24 mouse cellular contexts compared by ENCODE assay signal in the genomic region with DNA sequence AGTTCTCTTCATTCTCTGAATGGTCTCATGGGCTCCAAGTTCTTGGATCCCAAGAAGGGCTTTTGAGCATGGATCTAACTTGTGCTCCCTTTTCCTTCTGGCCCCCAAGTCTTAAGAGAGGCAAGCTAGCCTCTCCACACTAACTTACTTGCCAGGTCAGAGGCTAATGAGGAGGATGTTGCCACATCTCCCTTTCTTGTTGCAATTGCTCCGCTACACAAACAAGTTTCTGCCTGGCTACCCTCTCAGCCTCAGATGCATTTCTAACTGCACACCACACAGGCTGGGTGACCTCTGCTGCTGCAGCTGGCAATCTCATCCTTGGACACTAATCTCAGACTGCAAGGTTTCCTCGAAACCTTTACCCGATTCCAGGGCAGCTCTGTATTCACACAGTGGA. TPM values are rescaled to one million over a fixed set of nuclear protein-coding genes. Genes with fewer than 3 reads are reported as not detected.
"Had no signal": no experiment of that assay in that cellular context is flagged by ENCODE, and none has a peak within 500 bp of the region (broad histone marks: within the 10 kb centered on the region; RNA-seq: fewer than 3 reads in every experiment).

No protein-coding gene starts in this region.

- DNase-seq: kidney, adult 2 months; kidney, postnatal 10 days; kidney, postnatal 4 days; left cerebral cortex, postnatal 4 days; lung, adult 2 months; midbrain, embryonic 14.5 days; right cerebral cortex, adult 18-20 months; right cerebral cortex, postnatal 14 days; right cerebral cortex, postnatal 4 days; thymus, adult 2 months; thymus, postnatal 14 days; thymus, postnatal 4 days had no signal

- H3K9ac ChIP-seq: limb, embryonic 12.5 days; limb, embryonic 15.5 days; liver, embryonic 12.5 days; liver, embryonic 15.5 days had no signal

- ATAC-seq: intestine, postnatal 0 days; liver, embryonic 12.5 days had no signal

- H3K9me3 ChIP-seq: limb, embryonic 12.5 days; limb, embryonic 15.5 days; liver, embryonic 12.5 days; liver, embryonic 15.5 days had no signal

- H3K4me1 ChIP-seq: limb, embryonic 12.5 days; limb, embryonic 15.5 days; liver, embryonic 12.5 days; liver, embryonic 15.5 days had no signal

- H3K27ac ChIP-seq: limb, embryonic 12.5 days; limb, embryonic 15.5 days; liver, embryonic 12.5 days; liver, embryonic 15.5 days; macrophage had no signal

- H3K4me3 ChIP-seq: limb, embryonic 12.5 days; limb, embryonic 15.5 days; liver, embryonic 12.5 days; liver, embryonic 15.5 days had no signal

- H3K36me3 ChIP-seq: limb, embryonic 12.5 days; limb, embryonic 15.5 days; liver, embryonic 12.5 days; liver, embryonic 15.5 days had no signal

- H3K27me3 ChIP-seq: limb, embryonic 12.5 days; limb, embryonic 15.5 days; liver, embryonic 12.5 days; liver, embryonic 15.5 days had no signal

RNA-seq across cellular contexts. Expression of gene Vamp9, which starts 23.6 kb away (rescaled TPM):
- total RNA-seq: layer of hippocampus, postnatal 14 days; left cerebral cortex, postnatal 4 days; megakaryocyte-erythroid progenitor cell, adult 5-6 weeks; midbrain, postnatal 0 days had no signal
- polyA plus RNA-seq: intestine, postnatal 0 days; kidney, embryonic 14.5 days; limb, embryonic 12.5 days; liver, embryonic 12.5 days; liver, embryonic 15.5 days; lung, adult 2 months; macrophage; midbrain, embryonic 11.5 days; neural tube, embryonic 11.5 days; thymus, adult 2 months had no signal
